Mouse (Mus musculus): ENCODE measurements around the gene Yod1. TPM values are rescaled to one million over a fixed set of nuclear protein-coding genes. Genes with fewer than 3 reads are reported as not detected.

Gene Yod1
- polyA plus RNA-seq, 1 experiment, result 1.6 TPM

DNA sequence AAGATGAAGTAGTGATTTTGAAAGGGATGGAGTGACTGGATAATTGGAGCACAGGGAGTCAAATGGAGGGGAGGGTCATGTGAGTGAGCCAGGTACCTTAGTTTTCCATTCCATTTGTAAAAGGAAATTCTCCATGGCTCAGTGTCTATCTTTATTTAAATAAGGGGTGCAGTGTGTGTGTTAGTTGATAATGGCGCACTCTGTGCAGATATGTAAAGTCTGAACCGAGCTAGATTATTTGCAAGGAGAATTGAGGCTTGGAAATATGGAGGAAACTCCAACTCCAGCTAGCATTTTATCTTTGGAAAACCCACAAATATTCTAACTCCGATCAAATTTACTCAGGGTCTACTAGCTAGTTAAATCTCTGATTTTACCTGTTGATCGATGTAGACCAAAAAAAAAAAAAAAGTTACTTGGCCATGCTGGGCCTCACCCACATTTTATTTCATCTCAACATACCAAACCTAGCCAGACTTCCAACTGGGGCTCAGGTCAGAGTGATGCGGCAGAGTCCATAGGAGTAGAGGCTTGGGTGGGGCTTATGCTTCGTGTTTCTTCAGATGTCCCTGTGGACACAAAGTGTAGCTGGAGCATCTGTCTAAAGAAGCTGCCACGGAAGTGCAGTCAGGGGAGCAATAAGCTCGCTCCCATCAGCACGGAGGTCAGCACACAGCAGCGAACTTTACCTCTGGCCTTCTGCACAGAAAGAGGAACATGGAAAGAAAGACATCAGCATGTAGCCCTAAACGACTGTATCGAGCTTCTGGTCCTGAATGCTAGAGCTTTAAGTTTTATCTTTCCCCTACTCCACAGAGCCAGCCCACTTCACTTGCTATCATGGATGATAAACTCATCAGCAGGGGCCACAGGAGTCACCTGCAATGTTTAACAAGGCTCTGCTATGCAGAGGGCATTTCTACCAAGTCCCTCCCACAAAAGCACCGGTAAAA lies 15.9 kb downstream of the Yod1 start:
- no peak for DNase-seq (ENCODE audit: low read depth)

GRCm38 (mm10) chr1:130733671-130734070 lies 16.5 kb downstream of the Yod1 start:
- no peak for DNase-seq (ENCODE audit: low read depth)

DNA sequence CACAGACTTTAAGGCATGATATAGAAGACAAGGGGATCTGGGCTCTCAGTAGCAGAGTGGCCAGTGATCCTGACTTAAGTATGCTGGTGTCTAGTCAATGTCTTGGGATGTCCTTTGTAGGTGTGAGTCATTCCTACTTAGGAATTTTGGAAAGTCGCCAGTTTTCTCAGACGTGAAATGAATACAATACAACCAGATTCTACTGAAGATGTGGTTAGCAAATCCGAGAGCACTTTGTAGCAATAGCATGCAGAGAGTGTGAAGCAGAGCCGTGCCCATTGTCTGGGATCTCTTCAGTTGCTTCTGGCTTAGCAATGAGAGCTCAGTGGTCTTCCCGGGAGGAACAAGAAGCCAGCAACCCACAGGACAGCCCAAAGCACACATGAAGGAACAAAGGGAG lies 17.3 kb downstream of the Yod1 start:
- no peak for DNase-seq (ENCODE audit: low read depth)

DNA sequence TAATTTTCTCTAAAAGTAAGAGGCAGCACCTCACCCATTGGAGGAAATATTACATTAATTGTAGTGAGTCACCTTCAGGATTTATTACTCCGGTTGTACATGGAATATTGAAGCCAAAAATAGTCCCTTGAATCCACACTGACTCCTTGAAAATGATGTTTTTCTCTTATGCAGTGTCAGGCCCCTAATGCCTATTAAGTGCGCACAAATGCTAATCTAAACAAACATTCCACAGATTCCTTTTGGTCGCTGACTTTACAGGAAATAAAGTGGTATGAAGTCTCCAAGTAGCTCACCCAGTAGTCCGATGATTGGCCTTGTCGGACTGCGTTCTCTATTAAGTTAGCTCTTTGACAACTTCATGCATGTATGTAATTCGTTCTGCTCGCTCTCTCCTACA lies 17.7 kb downstream of the Yod1 start:
- no peak for DNase-seq (ENCODE audit: low read depth)

DNA sequence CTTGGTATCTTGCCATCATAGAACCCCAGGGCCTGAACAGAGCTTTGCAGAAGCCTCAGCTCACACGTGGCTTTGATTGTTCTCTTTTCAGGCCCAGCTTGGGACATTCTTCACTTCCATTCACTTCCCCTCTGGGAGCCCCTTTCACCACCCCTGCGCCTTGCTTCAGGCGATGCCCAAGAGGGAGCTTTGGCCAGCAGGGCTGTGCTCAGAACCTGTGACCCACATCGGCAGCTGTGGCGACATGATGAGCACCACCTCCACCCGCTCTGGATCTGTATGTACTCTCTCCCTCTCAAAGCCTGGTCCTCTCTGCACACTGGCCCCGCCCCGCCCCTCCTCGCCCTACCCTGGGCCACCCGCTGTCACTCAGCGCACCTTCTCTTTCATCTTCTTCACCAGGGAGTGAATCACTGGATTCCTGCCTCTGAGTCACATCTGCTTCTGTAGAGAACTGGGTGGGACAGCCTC lies 20.3 kb downstream of the Yod1 start:
- no peak for DNase-seq (ENCODE audit: low read depth)

DNA sequence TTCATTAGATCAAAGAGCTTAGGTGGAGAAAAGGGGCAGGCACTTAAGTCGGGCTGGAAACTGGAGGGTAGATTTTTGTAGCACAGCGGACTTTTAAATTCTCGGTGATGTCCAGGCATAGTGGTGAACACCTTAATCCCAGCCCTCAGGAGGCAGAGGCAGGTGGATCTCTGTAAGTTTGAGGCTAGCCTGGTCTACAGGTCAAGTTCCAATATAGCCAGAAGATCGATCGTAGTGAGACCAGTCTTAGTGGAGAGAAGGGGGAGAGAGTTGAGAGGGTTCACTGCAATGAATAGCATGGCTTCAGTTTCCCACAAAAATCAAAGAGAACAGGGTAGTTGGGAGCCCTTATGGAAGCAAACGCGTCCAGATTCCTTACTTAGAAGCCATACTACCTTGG lies 20.8 kb downstream of the Yod1 start:
- DNase-seq (ENCODE audit: low read depth), result no peak

- no peak for DNase-seq (ENCODE audit: low read depth)
Measured at GRCm38 (mm10) chr1:130738551-130739106, 21.5 kb downstream of the Yod1 start.

DNA sequence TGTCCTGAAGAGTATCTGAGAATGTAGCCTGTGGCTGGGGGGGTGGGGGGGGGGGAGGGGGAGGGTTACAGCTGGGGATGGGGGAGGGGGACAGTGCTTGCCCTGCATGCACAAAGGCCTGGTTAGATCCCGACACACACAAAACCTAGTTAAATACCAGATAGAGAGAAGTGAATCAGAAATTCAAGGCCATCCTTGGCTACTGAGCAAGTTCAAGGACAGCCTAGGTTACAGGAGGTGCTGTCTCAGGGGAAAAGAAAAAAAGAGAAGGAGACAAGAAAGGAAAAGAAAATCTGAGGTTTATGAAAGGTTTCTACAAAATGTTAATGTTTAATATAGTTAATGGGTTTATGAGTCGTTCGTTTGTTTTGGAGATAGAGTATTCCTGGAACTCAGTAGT lies 22.5 kb downstream of the Yod1 start:
- no peak for DNase-seq (ENCODE audit: low read depth)

DNA sequence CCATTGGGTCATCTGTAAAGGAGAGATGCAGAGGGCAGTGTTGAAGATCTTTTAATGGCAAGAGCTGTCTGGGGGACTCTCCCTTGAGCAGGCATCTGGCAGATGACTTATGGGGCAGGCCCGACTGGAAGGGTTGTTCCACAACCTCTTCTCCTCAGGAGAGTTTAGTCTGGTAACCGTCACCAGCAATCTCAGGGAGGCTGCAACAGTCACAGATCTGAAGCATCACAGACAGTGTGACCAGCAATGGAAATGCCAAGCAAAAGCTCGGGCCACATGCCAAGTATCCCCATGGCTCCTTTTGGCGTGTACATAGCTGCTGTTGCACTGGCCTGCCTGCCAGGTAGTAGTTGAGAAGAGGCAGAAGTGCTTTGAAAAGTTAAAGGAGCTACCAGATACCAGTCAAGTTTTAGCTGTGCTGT lies 23.1 kb downstream of the Yod1 start:
- no peak for DNase-seq (ENCODE audit: low read depth)

DNA sequence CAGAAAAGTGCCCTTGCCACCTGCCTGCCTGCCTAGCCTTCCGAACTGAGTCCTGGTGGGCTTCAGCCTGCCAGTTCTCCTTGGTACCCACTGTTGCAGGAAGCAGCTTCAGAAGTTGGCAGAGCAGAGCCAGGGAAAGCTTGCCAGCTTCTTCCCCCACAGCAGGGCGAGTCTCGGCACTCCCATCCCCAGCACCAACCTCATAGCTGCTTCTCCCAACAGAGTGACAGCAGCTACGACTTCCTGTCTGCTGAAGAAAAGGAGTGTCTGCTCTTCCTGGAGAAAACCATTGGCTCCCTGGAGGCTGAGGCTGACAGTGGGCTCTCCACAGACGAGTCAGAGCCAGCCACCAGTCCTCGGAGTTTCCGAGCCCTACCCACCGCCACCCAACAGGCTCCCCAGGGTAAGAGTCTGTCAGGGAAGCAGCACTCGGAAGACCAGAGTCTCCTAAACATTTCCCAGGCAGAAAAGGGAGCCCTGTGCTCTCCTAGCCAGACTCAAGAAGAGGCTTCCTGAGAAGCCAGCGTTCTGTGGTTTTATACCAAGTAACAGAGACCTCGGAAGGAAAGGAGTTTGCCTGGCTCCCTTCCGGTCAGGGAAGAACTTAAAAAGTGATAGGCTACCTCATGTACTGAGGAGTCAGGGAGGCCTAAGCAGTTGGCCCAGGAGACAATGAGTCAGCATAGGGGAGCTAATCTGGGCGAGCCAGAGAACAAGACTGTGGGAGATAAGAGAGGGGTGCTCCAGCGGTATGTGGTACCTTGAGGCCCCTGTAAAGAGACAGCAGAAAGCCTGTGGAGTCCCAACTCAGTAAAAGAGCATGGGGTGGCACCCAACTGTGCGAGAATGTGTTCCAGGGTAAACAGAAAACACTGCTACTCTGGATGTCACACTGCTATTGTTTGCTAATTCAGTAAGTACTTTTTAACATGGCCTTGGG lies 23.9 kb downstream of the Yod1 start:
- DNase-seq (ENCODE audit: low read depth), result no peak

DNA sequence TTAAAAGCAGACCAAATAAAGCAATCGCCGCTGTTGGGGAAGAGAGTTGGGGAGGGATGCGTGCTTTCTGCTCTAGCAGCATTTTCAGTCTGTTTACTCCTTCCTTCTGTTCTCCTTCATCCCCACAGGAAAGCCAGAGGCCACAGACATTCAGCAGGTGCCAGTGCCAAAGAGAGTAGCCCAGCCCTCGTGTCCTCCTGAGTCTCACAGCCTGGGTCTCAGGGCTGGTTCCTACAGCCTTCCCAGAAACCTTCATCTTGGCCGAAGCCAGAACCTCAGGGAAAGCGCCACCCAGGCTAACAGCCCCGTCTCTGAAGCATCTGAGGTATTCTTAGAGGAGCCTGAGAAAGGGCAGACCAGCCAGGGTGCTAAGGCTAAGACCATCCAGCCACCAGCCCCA lies 25.1 kb downstream of the Yod1 start:
- DNase-seq (ENCODE audit: low read depth), result no peak

GRCm38 (mm10) chr1:130743775-130744174 lies 26.6 kb downstream of the Yod1 start:
- DNase-seq (ENCODE audit: low read depth), result no peak

DNA sequence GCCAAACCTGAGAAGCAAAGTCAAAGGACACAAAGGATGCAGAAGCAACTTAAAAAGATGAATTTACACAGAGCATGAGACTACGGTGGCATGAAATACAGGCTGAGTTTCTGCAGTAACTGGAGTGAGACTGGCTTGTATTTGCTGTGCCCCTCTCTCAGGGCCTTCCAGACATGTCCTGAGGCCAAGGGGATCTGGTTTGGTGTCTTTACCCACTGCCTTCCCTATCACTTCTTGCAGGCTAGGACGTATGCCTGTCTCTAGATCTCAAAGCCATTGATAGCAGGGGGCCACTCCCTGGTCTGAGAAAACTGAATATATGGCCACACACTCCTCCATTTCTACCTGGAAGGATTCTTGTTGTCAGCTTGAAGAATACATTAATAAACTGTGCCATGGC lies 27.1 kb downstream of the Yod1 start:
- DNase-seq (ENCODE audit: low read depth), result no peak

GRCm38 (mm10) chr1:130744961-130745360 lies 27.8 kb downstream of the Yod1 start:
- DNase-seq (ENCODE audit: low read depth), result no peak

DNA sequence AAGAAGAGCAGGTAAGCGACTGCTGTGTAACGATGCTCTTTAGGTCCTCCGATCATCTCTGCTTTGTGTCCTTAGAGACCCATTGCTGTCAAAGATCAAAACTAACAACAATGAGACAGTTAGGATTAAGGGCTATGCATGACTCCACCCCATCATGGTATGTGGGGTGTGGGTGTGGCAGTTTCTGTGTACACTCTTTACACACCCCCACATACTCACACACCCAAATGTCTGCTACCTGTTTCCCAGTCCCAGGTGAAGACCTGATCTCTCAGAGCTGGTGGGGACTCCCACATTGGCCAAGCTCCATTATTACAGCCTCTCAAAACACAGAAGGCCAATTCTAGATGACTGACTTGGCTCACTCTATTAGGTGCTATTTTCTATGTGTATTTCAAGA lies 28.5 kb downstream of the Yod1 start:
- no peak for DNase-seq (ENCODE audit: low read depth)

- no peak for DNase-seq (ENCODE audit: low read depth)
Measured at GRCm38 (mm10) chr1:130746819-130747218, 29.7 kb downstream of the Yod1 start.

DNA sequence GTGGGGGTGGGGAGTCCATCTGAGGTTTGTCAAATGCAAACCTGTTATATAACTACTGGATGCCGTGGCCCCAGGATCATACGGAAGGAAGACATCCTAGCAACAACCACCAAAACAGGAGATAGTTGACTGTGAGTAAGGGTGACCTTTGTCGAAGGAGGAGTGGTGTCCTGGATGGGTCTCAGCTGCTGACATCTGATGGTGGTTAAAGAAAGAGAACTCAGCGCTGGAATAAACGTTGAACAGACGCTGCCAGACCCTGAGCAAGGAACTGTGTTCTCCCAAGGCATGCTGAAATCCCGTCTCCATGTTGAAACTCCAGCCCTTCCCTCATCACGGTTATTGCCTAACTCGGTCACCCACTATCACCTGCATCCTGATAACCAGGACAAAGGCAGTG lies 42.6 kb downstream of the Yod1 start:
- DNase-seq (ENCODE audit: low read depth), result no peak

DNA sequence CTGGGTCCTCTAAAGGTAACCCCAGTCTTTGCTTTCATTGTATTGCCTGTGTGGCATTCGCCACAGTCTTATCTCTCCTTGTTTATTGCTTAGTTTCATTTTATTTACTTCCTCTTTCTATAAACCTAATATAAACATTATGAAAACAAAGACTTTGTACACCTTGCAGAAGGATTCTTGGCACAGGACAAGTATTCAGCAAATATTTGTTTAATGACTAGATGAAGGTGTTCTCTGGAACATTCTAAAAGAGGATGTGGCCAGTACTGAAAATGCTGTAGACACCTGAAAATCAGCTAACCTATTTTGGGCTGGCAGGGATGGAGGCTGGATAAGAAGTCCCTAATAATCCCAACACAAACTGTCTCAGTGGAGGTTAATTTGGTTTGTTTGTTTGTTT lies 44.5 kb downstream of the Yod1 start:
- no peak for DNase-seq (ENCODE audit: low read depth)

DNA sequence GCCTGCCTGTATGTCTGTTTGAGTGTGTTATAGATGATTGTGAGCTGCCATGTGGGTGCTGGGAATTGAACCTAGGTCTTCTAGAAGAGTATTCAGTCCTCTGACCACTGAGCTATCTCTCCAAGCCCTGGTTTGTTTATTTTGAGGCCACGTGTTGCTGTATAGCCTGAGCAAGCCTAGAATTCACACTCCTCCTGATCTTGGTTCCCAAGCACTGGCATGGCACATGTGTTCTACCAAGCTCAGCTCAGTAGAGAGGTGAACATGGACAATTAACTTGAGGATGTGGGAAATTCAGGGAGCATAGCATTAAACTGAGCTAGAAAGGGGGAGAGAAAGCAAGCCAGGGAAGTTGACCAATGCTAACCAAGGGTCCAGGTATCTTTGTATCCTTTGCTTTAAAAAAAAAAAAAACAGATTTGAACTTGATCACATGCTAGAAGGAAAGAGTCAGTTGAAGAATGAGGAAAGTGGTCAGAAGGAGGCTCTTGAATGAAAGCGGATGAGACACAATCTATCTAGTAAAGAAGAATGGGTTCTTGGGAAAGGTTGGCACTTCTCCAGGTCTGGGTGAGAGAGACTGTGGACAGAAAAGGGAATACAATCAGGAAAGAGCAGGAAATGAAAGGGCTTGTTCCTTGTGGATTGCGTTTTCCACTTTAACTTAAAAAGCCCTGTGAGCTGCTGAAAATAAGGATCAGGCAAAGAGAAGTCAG lies 45.1 kb downstream of the Yod1 start:
- no peak for DNase-seq (ENCODE audit: low read depth)

GRCm38 (mm10) chr1:130764027-130764461 lies 46.9 kb downstream of the Yod1 start:
- no peak for DNase-seq (ENCODE audit: low read depth)

DNA sequence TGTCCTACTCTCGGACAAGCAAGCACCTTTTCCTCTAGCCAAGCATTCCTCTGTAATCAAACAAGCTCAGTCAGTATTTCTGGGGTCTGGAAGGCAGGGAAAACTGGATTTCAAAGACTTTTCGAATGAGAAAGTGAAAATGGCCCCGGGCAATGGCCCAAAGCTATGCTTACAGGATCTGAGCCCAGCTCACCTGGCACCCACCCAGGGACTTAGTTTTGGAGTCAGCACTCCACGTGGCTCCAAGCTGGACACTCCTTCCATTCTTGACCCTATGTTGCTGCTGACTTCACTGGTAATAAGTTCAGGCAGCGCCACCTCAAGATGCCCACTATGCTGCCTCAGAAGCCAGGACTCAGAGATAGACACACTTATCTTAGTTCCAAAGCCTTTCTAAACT lies 49.9 kb downstream of the Yod1 start:
- no peak for DNase-seq (ENCODE audit: low read depth)

All from gonadal fat pad, adult 2 months (tissue).